Mouse (Mus musculus): Measurements from ENCODE around the gene Dynlrb2.
A peak's percentile ranks its signal among the peaks of the same experiment; 100 is the strongest.

Gene Dynlrb2

GRCm38 (mm10) chr8:116504477-116505120 lies at the start of gene Dynlrb2:
TSS of gene Dynlrb2 (plus strand) at chr8:116504974.
- peak; percentile 95 for DNase-seq

- DNase-seq = no peak
Measured at GRCm38 (mm10) chr8:116458569-116458968, 46.2 kb upstream of the Dynlrb2 start.

DNA sequence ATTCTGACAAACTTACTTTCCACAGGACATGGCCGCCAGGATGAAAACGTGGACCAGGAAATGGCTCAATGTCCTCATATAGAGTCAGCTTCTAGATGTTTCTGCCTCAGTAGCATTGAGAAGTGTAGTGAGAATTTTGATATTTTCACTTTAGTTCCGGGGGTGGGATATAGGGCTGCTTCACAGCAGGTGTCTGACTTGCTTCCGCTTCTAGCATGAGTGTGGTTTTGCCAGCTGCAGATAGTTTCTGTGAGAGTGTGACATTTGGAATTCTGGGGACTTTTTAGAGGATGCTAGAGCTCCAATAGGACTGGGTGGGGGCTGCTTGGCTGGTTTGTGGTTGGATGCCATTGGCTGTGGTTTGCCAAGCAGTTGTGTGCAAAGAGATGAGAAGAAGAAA lies 43.3 kb upstream of the Dynlrb2 start:
- DNase-seq = no peak

DNA sequence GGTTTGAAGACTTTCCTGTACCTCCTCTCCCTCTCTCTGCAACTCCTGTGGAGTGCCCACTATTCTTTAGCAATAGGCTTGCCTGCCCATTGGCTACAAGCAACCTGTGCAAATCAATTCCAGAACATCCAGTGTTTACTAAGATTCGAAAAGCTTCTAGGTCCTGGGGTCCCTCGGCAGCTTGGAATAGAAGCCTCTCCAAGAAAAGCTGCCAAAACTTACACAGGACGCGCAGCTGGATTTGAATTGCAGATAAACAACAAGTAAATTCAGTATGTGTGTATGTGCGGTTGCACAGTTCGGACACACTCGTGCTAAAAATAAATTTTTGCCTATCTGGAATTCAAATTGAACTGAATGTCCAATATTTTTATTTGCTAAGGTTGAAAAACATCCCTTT lies 38.2 kb upstream of the Dynlrb2 start:
- DNase-seq = no peak

DNA sequence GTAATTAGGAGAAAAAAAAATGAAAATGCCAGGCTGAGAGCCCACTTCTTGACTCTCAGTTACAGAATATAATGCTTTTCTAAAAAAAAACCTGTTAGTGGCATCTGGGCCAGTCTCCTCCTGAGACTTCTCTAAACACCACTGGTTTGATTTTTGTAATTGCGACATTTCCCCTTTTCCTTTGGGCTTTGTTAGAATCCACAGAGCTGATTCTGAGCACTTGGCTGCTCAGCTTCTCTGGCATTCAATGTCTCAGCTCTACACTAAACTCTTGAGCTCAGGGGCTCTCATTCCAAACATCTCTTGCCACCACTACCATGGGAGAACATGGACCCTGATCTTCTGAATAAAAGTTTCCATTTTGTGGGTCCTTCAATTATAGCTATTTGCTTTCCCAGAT lies 37.7 kb upstream of the Dynlrb2 start:
- no peak for DNase-seq

DNA sequence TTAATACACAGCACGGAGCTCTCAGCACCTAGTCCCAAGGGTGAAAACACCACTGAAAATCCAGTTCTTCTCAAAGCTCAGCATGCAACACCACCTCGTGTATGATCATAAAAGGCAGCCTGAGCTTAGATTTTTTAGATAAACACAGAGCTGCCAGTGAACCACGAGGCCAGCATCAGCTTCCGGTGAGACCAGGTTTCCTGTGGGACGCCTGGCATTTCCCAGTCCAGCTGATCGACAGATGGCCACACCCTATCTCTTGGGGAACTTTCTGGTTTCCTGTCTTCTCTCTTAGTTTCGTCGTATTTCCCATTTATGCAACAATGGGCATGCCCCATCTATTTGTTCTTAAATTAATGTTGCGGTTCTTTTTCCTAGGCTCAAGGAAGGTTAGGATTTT lies 26.8 kb upstream of the Dynlrb2 start:
- DNase-seq = no peak

- no peak for DNase-seq
Measured at GRCm38 (mm10) chr8:116478681-116479080, 26.1 kb upstream of the Dynlrb2 start.

DNA sequence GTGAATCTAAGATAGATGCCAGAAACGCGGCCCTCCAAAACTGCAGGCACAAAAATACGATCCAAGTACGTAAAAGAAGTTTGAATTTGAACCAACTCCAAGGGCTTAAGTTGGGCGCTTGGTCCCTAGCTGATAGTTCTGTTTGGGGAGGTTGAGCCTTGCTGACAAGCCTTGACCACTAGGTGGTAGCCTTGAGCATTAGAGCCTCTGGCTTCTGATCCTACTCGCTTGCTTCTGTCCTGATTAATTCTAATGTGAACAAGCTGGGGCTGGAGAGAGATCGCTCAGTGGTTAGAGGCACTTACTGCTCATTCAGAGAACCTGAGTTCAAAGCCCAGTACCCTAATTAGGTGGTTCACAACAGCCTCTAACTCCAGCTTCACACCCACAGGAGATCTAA lies 23.9 kb upstream of the Dynlrb2 start:
- DNase-seq = peak; percentile 57

DNA sequence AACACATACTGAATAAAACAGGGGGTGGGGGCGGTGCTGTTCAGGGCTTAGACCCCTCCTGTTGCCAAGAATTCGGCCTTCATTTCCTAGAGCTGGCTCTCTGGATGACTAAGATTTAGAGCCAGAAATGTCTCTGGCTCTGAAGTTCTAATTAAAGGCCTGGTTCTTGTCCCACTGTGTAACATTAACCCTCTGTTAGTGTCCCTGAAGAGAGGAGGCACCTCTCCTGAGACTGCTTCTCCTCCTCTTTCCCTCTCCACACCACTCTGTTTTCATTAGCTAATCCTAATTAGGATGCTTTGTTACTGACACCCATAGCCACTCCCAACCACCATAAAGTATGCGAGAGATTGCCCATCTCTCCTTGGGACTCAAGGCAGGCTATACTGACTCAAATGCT lies 22.0 kb upstream of the Dynlrb2 start:
- DNase-seq = no peak

- DNase-seq = no peak
Measured at GRCm38 (mm10) chr8:116484087-116484486, 20.7 kb upstream of the Dynlrb2 start.

DNA sequence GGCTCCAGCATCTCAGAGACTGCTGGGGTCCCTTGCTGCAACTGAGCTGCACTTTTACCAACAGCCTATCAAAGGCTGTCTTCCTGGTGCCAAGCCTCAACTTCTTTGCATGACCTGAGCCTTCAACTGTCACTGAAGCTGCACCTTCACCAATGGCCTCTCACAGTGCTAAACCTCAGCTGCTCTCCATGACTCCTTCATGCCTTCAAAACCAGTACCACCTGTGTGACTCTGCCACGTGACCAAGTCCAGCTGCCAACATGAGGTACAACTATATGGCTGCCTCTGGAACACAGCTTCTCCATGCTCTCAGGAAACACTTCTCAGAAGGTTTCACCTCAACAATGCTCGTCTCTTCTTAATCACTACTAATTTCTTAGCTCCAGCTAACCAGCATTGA lies 16.2 kb upstream of the Dynlrb2 start:
- DNase-seq = no peak

GRCm38 (mm10) chr8:116500057-116500809 lies 4.5 kb upstream of the Dynlrb2 start:
- DNase-seq = no peak

DNA sequence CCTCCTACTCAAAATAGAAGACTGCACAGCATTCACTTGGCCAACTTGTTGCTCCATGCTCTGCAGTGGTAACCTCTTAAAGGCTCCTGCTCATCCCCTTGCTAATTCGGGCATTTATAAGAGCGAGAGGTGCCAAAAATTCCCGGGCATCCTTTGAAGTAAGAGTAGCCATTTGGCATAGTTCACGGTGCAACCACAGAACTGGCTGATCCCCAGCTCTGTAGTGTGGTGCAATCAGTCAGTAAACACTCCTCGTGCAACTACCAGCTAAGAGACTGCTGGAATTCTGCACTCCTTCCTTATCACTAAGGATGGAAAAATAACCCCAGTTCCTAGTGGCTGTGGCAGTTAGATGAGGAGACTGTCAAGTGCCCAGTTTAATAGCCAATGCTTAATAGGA lies 3.9 kb downstream of the Dynlrb2 start:
- no peak for DNase-seq

DNA sequence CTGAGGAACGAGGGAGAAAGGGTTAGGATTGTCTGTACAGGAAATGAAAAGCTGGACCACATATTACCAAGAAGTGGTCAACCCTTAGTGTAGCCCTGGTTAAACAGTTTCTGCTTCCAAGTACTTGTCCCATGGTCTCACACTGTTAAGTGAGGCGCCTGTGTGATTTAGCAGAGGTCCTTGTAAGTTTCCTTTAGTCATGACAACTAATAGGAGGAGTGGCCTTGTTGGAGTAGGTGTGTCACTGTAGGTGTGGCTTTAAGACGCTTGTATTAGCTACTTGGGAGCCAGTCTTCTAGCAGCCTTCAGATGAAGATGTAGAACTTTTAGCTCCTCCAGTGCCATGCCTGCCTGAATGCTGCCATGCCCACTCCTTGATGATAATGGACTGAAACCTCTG lies 4.5 kb downstream of the Dynlrb2 start:
- DNase-seq = no peak

DNA sequence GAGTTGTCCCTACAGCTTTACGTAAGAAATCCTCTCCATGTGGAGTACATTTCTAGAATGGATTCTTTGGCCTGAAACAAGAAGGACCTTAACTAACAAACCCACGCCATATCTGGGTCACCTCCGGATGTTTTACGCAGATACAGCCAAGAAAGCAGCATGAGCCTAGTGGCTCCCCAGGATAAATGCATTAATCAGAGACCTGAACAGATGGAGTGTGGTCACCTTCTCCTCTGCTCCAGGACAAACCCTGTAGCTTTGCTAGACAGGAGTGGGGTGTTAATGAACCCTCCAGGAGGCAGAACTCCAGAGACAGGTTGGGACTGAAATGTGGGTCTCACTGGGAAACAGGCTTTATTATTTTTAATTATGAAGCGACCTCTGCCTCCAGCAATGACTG lies 14.9 kb downstream of the Dynlrb2 start:
- no peak for DNase-seq

DNA sequence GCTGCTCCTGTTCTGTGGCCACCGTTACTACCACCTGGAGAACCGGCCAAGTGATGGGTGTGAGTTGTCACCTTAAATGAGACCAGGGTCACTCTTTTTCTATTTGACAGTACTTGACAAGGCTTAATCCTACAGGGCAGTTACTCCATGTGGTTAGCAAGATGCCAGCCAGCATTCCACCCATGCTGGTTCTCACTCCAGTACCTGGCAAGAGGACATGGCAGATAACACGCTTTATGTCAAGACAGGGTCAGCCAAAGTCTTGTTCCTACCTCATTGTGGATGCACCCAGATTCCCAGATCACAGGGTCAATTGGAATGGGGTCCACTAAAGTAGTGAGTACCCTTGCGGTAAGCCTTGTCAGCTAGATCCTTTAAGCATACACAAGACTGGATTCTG lies 16.4 kb downstream of the Dynlrb2 start:
- no peak for DNase-seq

DNA sequence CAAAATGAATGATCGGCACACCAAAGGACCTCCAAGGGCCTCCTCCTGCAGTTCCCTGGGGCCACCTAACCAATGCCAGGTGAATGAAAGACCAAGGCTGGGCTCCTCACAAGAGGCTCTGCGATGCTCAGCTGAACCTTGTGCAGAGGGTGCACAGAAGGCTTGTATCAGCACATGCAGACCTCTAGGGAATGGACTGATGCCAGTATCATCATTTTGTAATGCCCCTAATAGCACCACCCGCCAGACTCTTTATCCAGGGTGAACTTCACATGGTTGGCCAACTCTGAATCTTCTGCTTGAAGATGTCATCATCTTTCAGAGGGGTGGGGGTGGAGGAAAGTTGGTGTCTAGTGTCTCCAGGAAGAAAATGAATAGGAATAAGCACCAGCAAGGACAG lies 16.9 kb downstream of the Dynlrb2 start:
- no peak for DNase-seq

DNA sequence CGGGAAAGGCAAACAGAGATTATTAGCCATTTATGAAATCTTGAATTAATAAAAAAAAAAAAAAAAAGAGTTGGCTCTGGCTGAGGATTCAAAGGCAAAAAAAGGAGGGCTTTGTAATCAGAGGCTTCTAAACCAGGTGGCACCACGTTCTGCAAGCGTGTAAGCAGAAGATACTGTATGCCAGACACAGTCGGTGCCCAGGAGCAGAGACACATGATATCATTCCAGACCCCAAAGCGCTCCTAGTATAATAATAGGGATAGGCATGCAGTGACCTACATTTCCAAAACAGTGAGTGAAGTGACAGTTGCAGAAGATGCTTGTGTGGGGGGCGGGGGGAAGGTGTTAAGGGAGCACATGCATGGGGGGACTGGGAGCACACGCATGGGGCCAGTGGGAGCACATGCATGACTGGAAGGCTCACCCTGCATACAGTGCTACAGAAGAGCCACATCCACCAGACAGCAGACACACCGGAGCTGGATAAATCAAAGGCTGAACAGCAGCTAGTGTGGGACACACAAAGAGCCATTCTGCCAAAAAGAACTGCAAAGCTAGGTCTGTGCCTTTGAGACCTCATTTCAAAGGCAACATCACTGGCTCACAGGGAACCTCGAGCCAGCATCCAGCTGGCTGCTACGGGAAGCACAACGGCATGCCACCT lies 17.5 kb downstream of the Dynlrb2 start:
- DNase-seq = no peak

DNA sequence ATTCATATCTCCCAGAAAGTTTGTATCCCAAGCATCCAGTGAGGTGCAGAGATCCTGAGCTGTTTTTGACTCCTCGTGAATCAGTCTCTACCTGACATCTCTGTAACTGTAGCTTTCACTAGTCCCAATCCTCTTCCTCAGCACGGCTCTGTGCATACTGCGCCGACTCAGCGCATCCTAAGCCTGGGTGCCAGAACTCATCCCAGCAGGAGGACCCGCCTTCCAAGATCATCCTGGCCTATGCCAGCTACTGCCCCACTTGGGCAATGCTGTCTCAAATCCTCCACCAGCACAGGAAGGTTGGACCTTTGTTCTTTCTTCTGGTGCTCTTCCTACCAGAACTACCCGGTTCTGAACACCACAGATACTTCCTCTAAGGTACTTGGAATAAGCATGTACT lies 20.1 kb downstream of the Dynlrb2 start:
- no peak for DNase-seq

DNA sequence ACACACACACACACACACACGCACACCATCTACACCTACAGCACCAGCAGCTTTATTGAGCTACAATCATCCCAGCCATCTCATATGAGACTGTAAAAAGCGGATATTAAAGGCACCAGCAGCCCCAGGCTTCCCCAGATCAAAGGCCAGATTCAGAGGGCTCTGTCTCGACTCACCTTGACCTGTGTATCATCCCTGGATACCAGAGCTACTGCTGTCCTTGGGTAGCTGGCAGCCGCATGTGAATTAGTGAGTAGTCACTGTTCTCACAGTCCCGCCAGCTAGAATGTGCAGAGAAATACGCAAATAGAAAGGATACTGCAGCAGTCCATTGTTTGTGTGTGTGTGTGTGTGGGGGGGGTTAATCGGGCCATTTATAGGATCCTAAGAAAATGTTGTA lies 24.0 kb downstream of the Dynlrb2 start:
- no peak for DNase-seq

- no peak for DNase-seq
Measured at GRCm38 (mm10) chr8:116533081-116533480, 28.3 kb downstream of the Dynlrb2 start.

DNA sequence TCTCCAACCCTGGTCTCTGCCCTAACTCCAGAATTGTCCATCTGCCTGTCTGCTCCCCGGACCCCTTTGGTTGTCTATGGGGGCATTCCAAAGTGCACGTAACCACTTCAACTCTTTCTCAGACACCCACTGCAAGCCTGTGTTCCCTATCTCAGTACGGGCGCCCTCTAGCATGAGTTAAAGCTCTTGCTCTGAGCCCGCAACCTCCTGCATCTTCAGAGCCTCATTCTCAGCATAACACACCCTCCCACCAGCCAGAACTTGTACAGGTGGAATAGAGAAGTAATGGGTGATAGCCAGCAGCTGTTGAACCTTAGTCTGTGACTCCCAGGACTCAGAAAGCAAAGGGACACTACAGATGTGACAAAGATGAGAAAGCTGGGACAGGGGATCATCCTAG lies 32.0 kb downstream of the Dynlrb2 start:
- no peak for DNase-seq

- DNase-seq = no peak
Measured at GRCm38 (mm10) chr8:116538763-116539162, 34.0 kb downstream of the Dynlrb2 start.

- no peak for DNase-seq
Measured at GRCm38 (mm10) chr8:116540136-116540535, 35.4 kb downstream of the Dynlrb2 start.

Data from right cerebral cortex, postnatal 14 days (tissue).